Mouse (Mus musculus) right cerebral cortex, postnatal 4 days (tissue): Measurements from ENCODE around the gene Lrrn4cl.
A peak's percentile ranks its signal among the peaks of the same experiment; 100 is the strongest.
"Not testable (repeated sequence)": the region's sequence is repeated elsewhere in the genome, so short reads cannot be mapped to it uniquely, and the experiment has no call there.

Experiments
- DNase-seq: peaks from one replicate; pipeline ENCODE4 v3.0.0-alpha.2; 2022

Gene Lrrn4cl

GRCm38 (mm10) chr19:8850402-8850901 lies at the start of gene Lrrn4cl:
TSS of gene Lrrn4cl (plus strand) at chr19:8850768.
- no peak for DNase-seq

GRCm38 (mm10) chr19:8802130-8802821 lies 48.3 kb upstream of the Lrrn4cl start, which contains the start of gene Zbtb3:
TSS of gene Zbtb3 (plus strand) at chr19:8802555.
- peak; percentile 80 for DNase-seq

- DNase-seq, result no peak
Observed at GRCm38 (mm10) chr19:8803204-8803780, 47.3 kb upstream of the Lrrn4cl start.

GRCm38 (mm10) chr19:8803879-8804660 lies 46.5 kb upstream of the Lrrn4cl start:
- DNase-seq, result no peak

- DNase-seq, result no peak
Observed at GRCm38 (mm10) chr19:8806810-8807209, 43.8 kb upstream of the Lrrn4cl start.

- DNase-seq, result no peak
Observed at GRCm38 (mm10) chr19:8815812-8816211, 34.8 kb upstream of the Lrrn4cl start.

- DNase-seq, result no peak
Observed at GRCm38 (mm10) chr19:8817001-8817400, 33.6 kb upstream of the Lrrn4cl start.

GRCm38 (mm10) chr19:8818301-8818798 lies 32.2 kb upstream of the Lrrn4cl start:
- DNase-seq, result no peak

- peak; percentile 86 for DNase-seq
Observed at GRCm38 (mm10) chr19:8818801-8819595, 31.6 kb upstream of the Lrrn4cl start, which contains the start of gene Ttc9c. TSS of gene Ttc9c (minus strand) at chr19:8819333.

GRCm38 (mm10) chr19:8819596-8820423 lies 30.8 kb upstream of the Lrrn4cl start, which contains the start of gene Hnrnpul2:
TSS of gene Hnrnpul2 (plus strand) at chr19:8820010.
- DNase-seq, result peak; percentile 98

- DNase-seq, result no peak
Observed at GRCm38 (mm10) chr19:8820424-8820956, 30.1 kb upstream of the Lrrn4cl start.

- DNase-seq, result no peak
Observed at GRCm38 (mm10) chr19:8821146-8821545, 29.4 kb upstream of the Lrrn4cl start.

GRCm38 (mm10) chr19:8822696-8823095 lies 27.9 kb upstream of the Lrrn4cl start:
- DNase-seq, result no peak

- DNase-seq, result no peak
Observed at GRCm38 (mm10) chr19:8829660-8830059, 20.9 kb upstream of the Lrrn4cl start, which contains the start of gene AC129217.1. TSS of gene AC129217.1 (plus strand) at chr19:8829773.

GRCm38 (mm10) chr19:8830664-8831063 lies 19.9 kb upstream of the Lrrn4cl start:
- DNase-seq, result no peak

- DNase-seq, result no peak
Observed at GRCm38 (mm10) chr19:8831262-8831661, 19.3 kb upstream of the Lrrn4cl start.

GRCm38 (mm10) chr19:8832971-8833370 lies 17.6 kb upstream of the Lrrn4cl start:
- DNase-seq, result no peak

- DNase-seq, result not testable (repeated sequence)
Observed at GRCm38 (mm10) chr19:8836327-8836726, 14.2 kb upstream of the Lrrn4cl start.

GRCm38 (mm10) chr19:8837251-8837791 lies 13.2 kb upstream of the Lrrn4cl start, which contains the start of gene Bscl2:
TSS of gene Bscl2 (plus strand) at chr19:8837467.
- peak; percentile 91 for DNase-seq

GRCm38 (mm10) chr19:8838041-8838730 lies 12.4 kb upstream of the Lrrn4cl start:
- peak; percentile 58 for DNase-seq
